Mouse (Mus musculus): ENCODE data around the gene Gm5799.
"Not testable (repeated sequence)": the region's sequence is repeated elsewhere in the genome, so short reads cannot be mapped to it uniquely, and the experiment has no call there.

Gm5799 gene

GRCm38 (mm10) chr14:43543276-43543675 lies at the start of gene Gm5799:
Gene Gm5799 (plus strand): TSS chr14:43543576.
- not testable (repeated sequence) for DNase-seq (ENCODE audit: extremely low spot score)

- peak; percentile 44 for DNase-seq (ENCODE audit: extremely low spot score)
Measured at GRCm38 (mm10) chr14:43531052-43532010, 12.0 kb upstream of the Gm5799 start.

DNA sequence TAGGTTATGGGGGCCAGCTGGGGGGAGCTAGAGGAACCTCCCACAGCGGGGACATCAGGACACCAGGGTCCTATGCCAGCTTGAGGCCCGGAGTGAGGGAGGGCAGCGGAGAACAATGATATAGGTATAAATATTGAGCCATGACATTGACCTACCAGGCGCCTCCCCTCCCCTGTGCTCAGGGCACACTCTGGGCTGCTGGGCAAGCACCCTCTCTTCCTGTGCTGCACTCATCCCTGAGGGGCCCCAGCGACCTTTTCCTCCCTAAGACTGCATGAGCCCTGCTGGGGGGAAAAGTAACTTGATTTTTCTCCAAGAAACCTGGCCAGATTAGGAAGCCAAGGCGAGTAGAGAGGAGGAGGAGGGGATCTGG lies 11.4 kb upstream of the Gm5799 start:
- not testable (repeated sequence) for DNase-seq (ENCODE audit: extremely low spot score)

DNA sequence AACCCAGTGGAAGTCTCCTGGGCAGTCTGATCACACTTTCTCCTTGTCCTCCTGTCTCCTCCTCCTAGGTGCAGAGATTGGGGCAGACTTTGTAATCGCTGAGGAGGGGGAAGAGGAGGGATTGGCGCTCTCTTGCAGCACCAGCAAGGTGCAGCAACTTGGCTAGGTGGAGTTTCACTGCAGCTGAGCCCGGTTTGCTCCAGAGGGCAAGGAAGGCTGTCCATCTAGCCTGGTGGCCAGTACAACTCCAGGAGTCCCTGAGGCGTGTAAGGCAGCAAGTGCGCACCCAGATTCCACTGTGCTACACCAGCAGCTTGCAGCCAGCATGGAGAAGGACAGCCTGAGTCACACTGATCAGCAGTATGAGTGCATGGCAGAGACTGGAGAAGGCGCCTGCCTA lies 11.0 kb upstream of the Gm5799 start:
- peak; percentile 10 for DNase-seq (ENCODE audit: extremely low spot score)

DNA sequence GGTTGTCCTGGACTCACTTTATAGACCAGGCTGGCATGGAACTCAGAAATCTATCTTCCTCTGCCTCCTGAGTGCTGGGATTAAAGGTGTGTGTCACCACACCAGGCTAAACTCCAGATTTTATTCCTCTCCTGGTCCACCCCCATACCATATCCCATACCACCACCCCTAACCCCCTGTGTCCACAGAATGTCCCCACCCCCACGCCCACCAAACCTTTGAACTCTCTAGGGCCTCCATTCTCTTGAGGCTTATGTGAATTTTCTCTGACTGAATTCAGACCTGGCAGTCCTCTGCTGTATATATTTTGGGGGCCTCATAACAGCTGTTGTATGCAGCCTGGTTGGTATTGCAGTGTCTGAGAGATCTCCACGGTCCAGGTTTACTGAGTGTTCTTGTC lies 5.2 kb upstream of the Gm5799 start:
- not testable (repeated sequence) for DNase-seq (ENCODE audit: extremely low spot score)

GRCm38 (mm10) chr14:43546281-43546680 lies 2.9 kb downstream of the Gm5799 start:
- not testable (repeated sequence) for DNase-seq (ENCODE audit: extremely low spot score)

DNA sequence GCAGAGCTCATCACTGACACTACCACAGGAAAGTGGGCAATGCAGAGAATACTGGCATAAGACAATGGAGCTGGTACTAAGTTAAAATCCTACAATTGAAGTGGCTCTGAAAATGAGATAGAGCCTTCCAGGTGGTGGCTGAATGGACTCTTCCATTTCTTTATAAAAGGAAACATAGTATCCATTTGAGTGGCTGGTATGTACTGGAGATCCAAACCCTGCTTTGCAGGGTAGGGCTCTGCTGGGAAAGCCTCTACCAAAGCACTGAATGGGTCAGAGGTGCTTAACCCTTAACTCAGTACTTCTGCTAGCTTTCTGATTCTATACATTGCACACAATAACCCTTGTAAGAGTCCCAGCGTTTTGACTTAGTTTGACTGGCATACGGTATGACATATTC lies 8.9 kb downstream of the Gm5799 start:
- not testable (repeated sequence) for DNase-seq (ENCODE audit: extremely low spot score)

- not testable (repeated sequence) for DNase-seq (ENCODE audit: extremely low spot score)
Measured at GRCm38 (mm10) chr14:43577969-43578368, 34.6 kb downstream of the Gm5799 start.

DNA sequence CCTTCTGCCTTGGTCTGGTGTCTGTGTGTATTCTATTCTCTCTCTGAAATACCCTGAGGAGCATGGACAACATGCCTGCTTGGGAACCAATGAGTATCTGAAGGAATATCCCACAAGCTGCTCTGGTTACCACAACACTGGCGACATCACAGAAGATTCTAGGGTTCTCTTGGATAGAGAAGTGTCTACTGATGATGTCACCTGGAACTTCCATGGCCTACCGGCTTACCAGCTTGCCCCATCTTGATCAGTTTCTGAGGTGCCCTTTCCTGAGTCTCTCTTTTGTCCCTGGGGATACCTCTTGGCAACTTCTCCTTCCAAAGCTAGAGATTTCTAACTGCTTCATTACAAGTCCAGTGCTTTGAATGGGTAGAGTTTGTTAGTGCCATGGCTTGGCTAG lies 35.7 kb downstream of the Gm5799 start, which contains the start of gene Gm17654:
Gene Gm17654 (minus strand): TSS at position 101 of the 400 bp plus-strand sequence.
- DNase-seq (ENCODE audit: extremely low spot score), result not testable (repeated sequence)
